Mouse (Mus musculus) lung, postnatal 0 days (tissue): Measurements from ENCODE around the gene Slc50a1. TPM values are rescaled to one million over a fixed set of nuclear protein-coding genes. Genes with fewer than 3 reads are reported as not detected.

Experiments used
- ATAC-seq: fragments of 200-750 bp; cut with Nextera tagmentation; 2 replicates; pipeline ENCODE4 v1.8.0; 2017; ENCODE audit warnings: moderate library complexity
- DNase-seq: peaks from one replicate; pipeline ENCODE4 v3.0.0-alpha.2; 2016; ENCODE audit warnings: low spot score
- H3K27ac ChIP-seq: fragments of 300-500 bp; sonication (generic); 2 replicates; pipeline ENCODE4 v1.5.1; 2014; ENCODE audit warnings: antibody characterized with exemption, mild to moderate bottlenecking, low read length, mixed read lengths
- H3K27me3 ChIP-seq: fragments of 300-500 bp; sonication (generic); replicated peaks from 2 replicates; pipeline ENCODE4 v1.6.1; 2014; ENCODE audit warnings: low read length, mixed read lengths; ENCODE audit not compliant: insufficient read depth
- H3K36me3 ChIP-seq: fragments of 300-500 bp; sonication (generic); 2 replicates; pipeline ENCODE4 v1.6.1; 2014; ENCODE audit warnings: low read length, mixed read lengths; ENCODE audit not compliant: insufficient read depth
- H3K4me1 ChIP-seq: fragments of 300-500 bp; sonication (generic); 2 replicates; pipeline ENCODE4 v1.6.1; 2014; ENCODE audit warnings: antibody characterized with exemption, low read depth, low read length, mixed read lengths; ENCODE audit not compliant: insufficient read depth
- H3K4me2 ChIP-seq: fragments of 300-500 bp; sonication (generic); replicated peaks from 2 replicates; pipeline ENCODE4 v1.6.1; 2014; ENCODE audit warnings: low read depth, mild to moderate bottlenecking, low read length, moderate library complexity, mixed read lengths
- H3K4me3 ChIP-seq: fragments of 300-500 bp; sonication (generic); 2 replicates; pipeline ENCODE4 v1.5.1; 2014; ENCODE audit warnings: low read depth, low read length
- H3K9ac ChIP-seq: fragments of 300-500 bp; sonication (generic); replicated peaks from 2 replicates; pipeline ENCODE4 v1.6.1; 2014; ENCODE audit warnings: low read depth, mild to moderate bottlenecking
- H3K9me3 ChIP-seq: fragments of 300-500 bp; sonication (generic); 2 replicates; pipeline ENCODE4 v1.6.1; 2016; ENCODE audit warnings: low read length, mixed read lengths
- CTCF ChIP-seq: IDR thresholded peaks from 2 replicates; pipeline ENCODE4 v1.5.1; 2016; ENCODE audit warnings: antibody characterized with exemption, mild to moderate bottlenecking
- EP300 ChIP-seq: IDR thresholded peaks from 2 replicates; pipeline ENCODE4 v1.6.1; 2016; ENCODE audit warnings: antibody characterized with exemption, mild to moderate bottlenecking, control low read depth
- WGBS: fragments of 180-500 bp; shearing (Covaris S2); extraction: QIAGEN DNeasy Blood & Tissue Kit; methylation state at CpG from one replicate; pipeline ENCODE4 v1.1.7; 2014; 5-methylcytosine and 5-hydroxymethylcytosine counted together
- polyA plus RNA-seq: library from polyadenylated mRNA; unstranded; fragments of >200 nt; fragmentation: Nextera tagmentation; extraction: Ambion mirVana; gene quantifications from 2 replicates; pipeline ENCODE4 v1.2.1, GENCODE M21; 2015

Slc50a1 gene
- polyA plus RNA-seq, result 95.7 and 96.4 TPM in 2 replicates

- no peaks in the 10 kb centered on the region for H3K27me3 ChIP-seq
- H3K9ac ChIP-seq, result peak within 1 kb of the TSS; percentile 41
- H3K9me3 ChIP-seq, result no peaks in the 10 kb centered on the region
- peak; percentile 83 for DNase-seq
- peak; percentile 73 for TF ChIP-seq CTCF
- no peak for TF ChIP-seq EP300
- 3% methylated on average over 34 of the region's 39 CpGs for WGBS
- peaks cover 16% of the 10 kb centered on the region; the same call in 1 of the 2 replicates for H3K4me1 ChIP-seq
- ATAC-seq, result peak; percentile 69
- peaks cover 18% of the 10 kb centered on the region for H3K36me3 ChIP-seq
- peak within 1 kb of the TSS; percentile 52 for H3K4me3 ChIP-seq
- peak within 1 kb of the TSS; percentile 79 for H3K27ac ChIP-seq
- peak within 1 kb of the TSS; percentile 59 for H3K4me2 ChIP-seq
Observed at GRCm38 (mm10) chr3:89270051-89270755, at the start of gene Slc50a1. Gene Slc50a1, minus strand, starts transcription at chr3:89270570.

GRCm38 (mm10) chr3:89319591-89320350 lies 49.4 kb upstream of the Slc50a1 start:
- peaks cover 35% of the 10 kb centered on the region for H3K27me3 ChIP-seq
- DNase-seq, result no peak

GRCm38 (mm10) chr3:89318971-89319590 lies 48.7 kb upstream of the Slc50a1 start:
- Histone ChIP-seq H3K4me2 (peak overlapping the region; percentile 61), H3K27me3 (peaks cover 35% of the 10 kb centered on the region), H3K9ac (no peak overlapping the region), H3K27ac (no peak overlapping the region), H3K4me3 (peak overlapping the region; percentile 44), H3K9me3 (no peaks in the 10 kb centered on the region), H3K4me1 (peaks cover 43% of the 10 kb centered on the region), H3K36me3 (no peaks in the 10 kb centered on the region)
- DNase-seq (no peak), ATAC-seq (no peak)
- 25% methylated on average over 21 of the region's 21 CpGs for WGBS
- no peak for TF ChIP-seq EP300
- TF ChIP-seq CTCF, result no peak

More at GRCm38 (mm10) chr3:89319591-89320350, 49.4 kb upstream of the Slc50a1 start:
- Histone ChIP-seq H3K9me3 (no peaks in the 10 kb centered on the region), H3K27ac (no peak overlapping the region), H3K4me3 (peak overlapping the region; percentile 44), H3K4me2 (peak overlapping the region; percentile 99), H3K36me3 (no peaks in the 10 kb centered on the region), H3K9ac (no peak overlapping the region), H3K4me1 (peaks cover 43% of the 10 kb centered on the region)
- TF ChIP-seq EP300, result no peak
- TF ChIP-seq CTCF, result no peak
- WGBS, result 1% methylated on average over 50 of the region's 58 CpGs
- ATAC-seq, result no peak

GRCm38 (mm10) chr3:89318316-89318715 lies 47.9 kb upstream of the Slc50a1 start:
- 63% methylated on average over 8 of the region's 8 CpGs for WGBS
- Histone ChIP-seq H3K27ac (no peak overlapping the region), H3K4me1 (peaks cover 43% of the 10 kb centered on the region)

GRCm38 (mm10) chr3:89317246-89317645 lies 46.9 kb upstream of the Slc50a1 start:
- WGBS, result 51% methylated on average over 6 of the region's 6 CpGs
- Histone ChIP-seq H3K36me3 (no peaks in the 10 kb centered on the region), H3K4me1 (peaks cover 39% of the 10 kb centered on the region), H3K27me3 (peaks cover 35% of the 10 kb centered on the region), H3K27ac (no peak overlapping the region), H3K4me3 (no peak overlapping the region), H3K9ac (no peak overlapping the region), H3K9me3 (no peaks in the 10 kb centered on the region), H3K4me2 (peak overlapping the region; percentile 19; the same call in 1 of the 2 replicates)
- DNase-seq (no peak), ATAC-seq (no peak)
- TF ChIP-seq EP300, result no peak
- no peak for TF ChIP-seq CTCF

More at GRCm38 (mm10) chr3:89318316-89318715, 47.9 kb upstream of the Slc50a1 start:
- no peak for TF ChIP-seq EP300
- TF ChIP-seq CTCF, result no peak
- DNase-seq (no peak), ATAC-seq (no peak)
- peaks cover 35% of the 10 kb centered on the region for H3K27me3 ChIP-seq
- H3K4me3 ChIP-seq, result no peak overlapping the region
- no peak overlapping the region for H3K9ac ChIP-seq
- H3K4me2 ChIP-seq, result no peak overlapping the region
- no peaks in the 10 kb centered on the region for H3K9me3 ChIP-seq
- H3K36me3 ChIP-seq, result no peaks in the 10 kb centered on the region

GRCm38 (mm10) chr3:89316833-89317232 lies 46.5 kb upstream of the Slc50a1 start:
- Histone ChIP-seq H3K4me2 (peak overlapping the region; percentile 61), H3K27me3 (peaks cover 35% of the 10 kb centered on the region), H3K27ac (peak overlapping the region; percentile 89), H3K9ac (no peak overlapping the region), H3K4me3 (0 out of 2 replicates have a peak overlapping the region, but pooled peaks have one; percentile 23), H3K4me1 (peaks cover 36% of the 10 kb centered on the region), H3K9me3 (no peaks in the 10 kb centered on the region), H3K36me3 (no peaks in the 10 kb centered on the region)
- ATAC-seq (peak; percentile 22), DNase-seq (peak; percentile 92)
- TF ChIP-seq CTCF, result peak; percentile 97
- TF ChIP-seq EP300, result no peak
- 2% methylated on average over 4 of the region's 4 CpGs for WGBS
